Mouse (Mus musculus): ENCODE data around the gene Rdh16f2. TPM values are rescaled to one million over a fixed set of nuclear protein-coding genes. Genes with fewer than 3 reads are reported as not detected.

Gene Rdh16f2
- polyA plus RNA-seq (2014; fragmentation: Illumina TruSeq; extraction: RNeasy Lipid Tissue Mini Kit (QIAGEN cat#74804); ENCODE audit: low read depth, low replicate concordance), result not detected

GRCm38 (mm10) chr10:127866232-127866631 lies at the start of gene Rdh16f2:
Gene Rdh16f2 (plus strand): TSS chr10:127866474.

GRCm38 (mm10) chr10:127849628-127850027 lies 16.6 kb upstream of the Rdh16f2 start, which contains the start of gene Rdh19:
Gene Rdh19 (plus strand): TSS chr10:127849928.

DNA sequence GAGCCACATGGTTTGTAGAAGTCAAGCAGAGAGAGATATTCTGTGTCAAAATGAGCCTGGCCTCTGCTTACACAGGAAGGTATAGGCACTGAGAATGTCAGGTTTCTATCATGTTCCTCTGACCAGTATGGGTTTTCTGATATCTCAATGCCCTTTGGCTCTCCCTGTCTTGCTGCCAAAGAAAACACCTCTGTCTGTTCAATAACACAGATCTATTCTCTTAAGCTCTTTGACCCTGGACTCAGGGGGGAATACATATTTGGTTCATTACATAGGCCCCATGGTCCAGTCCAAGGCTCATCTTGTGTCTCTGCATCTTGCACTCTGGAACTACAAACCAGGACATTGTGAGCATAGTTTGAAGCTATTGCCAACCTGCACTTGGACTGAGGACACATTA lies 22.3 kb downstream of the Rdh16f2 start, which contains the start of gene Rdh7:
Gene Rdh7, minus strand, starts transcription at position 213 of the 400 bp plus-strand sequence.

GRCm38 (mm10) chr10:127898218-127898617 lies 31.9 kb downstream of the Rdh16f2 start, which contains the start of gene Sdr9c7:
Gene Sdr9c7 (plus strand): TSS chr10:127898518.

Other genes starting within 250 kb of the Rdh16f2 start
- gene Lrp1, start 245.3 kb upstream of the Rdh16f2 start, polyA plus RNA-seq (2014; fragmentation: Illumina TruSeq; extraction: RNeasy Lipid Tissue Mini Kit (QIAGEN cat#74804); ENCODE audit: low read depth, low replicate concordance), result 0.77 TPM
- gene Stat6, start 223.5 kb upstream of the Rdh16f2 start, polyA plus RNA-seq (2014; fragmentation: Illumina TruSeq; extraction: RNeasy Lipid Tissue Mini Kit (QIAGEN cat#74804); ENCODE audit: low read depth, low replicate concordance), result 1.3 TPM
- gene Nemp1, start 199.6 kb upstream of the Rdh16f2 start, polyA plus RNA-seq (2014; fragmentation: Illumina TruSeq; extraction: RNeasy Lipid Tissue Mini Kit (QIAGEN cat#74804); ENCODE audit: low read depth, low replicate concordance), result 76.1 TPM
- gene Nab2, start 197.9 kb upstream of the Rdh16f2 start, polyA plus RNA-seq (2014; fragmentation: Illumina TruSeq; extraction: RNeasy Lipid Tissue Mini Kit (QIAGEN cat#74804); ENCODE audit: low read depth, low replicate concordance), result 2.2 TPM
- gene Myo1a, start 161.3 kb upstream of the Rdh16f2 start, polyA plus RNA-seq (2014; fragmentation: Illumina TruSeq; extraction: RNeasy Lipid Tissue Mini Kit (QIAGEN cat#74804); ENCODE audit: low read depth, low replicate concordance), result 2.4 TPM
- not detected for gene Tac2, start 142.0 kb upstream of the Rdh16f2 start, polyA plus RNA-seq (2014; fragmentation: Illumina TruSeq; extraction: RNeasy Lipid Tissue Mini Kit (QIAGEN cat#74804); ENCODE audit: low read depth, low replicate concordance)
- 2.0 TPM for gene Zbtb39, start 126.9 kb upstream of the Rdh16f2 start, polyA plus RNA-seq (2014; fragmentation: Illumina TruSeq; extraction: RNeasy Lipid Tissue Mini Kit (QIAGEN cat#74804); ENCODE audit: low read depth, low replicate concordance)
- gene Gpr182, start 114.7 kb upstream of the Rdh16f2 start, polyA plus RNA-seq (2014; fragmentation: Illumina TruSeq; extraction: RNeasy Lipid Tissue Mini Kit (QIAGEN cat#74804); ENCODE audit: low read depth, low replicate concordance), result 0.13 TPM
- gene Rdh1, start 106.8 kb upstream of the Rdh16f2 start, polyA plus RNA-seq (2014; fragmentation: Illumina TruSeq; extraction: RNeasy Lipid Tissue Mini Kit (QIAGEN cat#74804); ENCODE audit: low read depth, low replicate concordance), result 0.04 TPM
- not detected for gene Rdh16f1, start 106.7 kb upstream of the Rdh16f2 start, polyA plus RNA-seq (2014; fragmentation: Illumina TruSeq; extraction: RNeasy Lipid Tissue Mini Kit (QIAGEN cat#74804); ENCODE audit: low read depth, low replicate concordance)
- 0.45 TPM for gene Rdh9, start 90.1 kb upstream of the Rdh16f2 start, polyA plus RNA-seq (2014; fragmentation: Illumina TruSeq; extraction: RNeasy Lipid Tissue Mini Kit (QIAGEN cat#74804); ENCODE audit: low read depth, low replicate concordance)
- gene Rdh16, start 65.3 kb upstream of the Rdh16f2 start, polyA plus RNA-seq (2014; fragmentation: Illumina TruSeq; extraction: RNeasy Lipid Tissue Mini Kit (QIAGEN cat#74804); ENCODE audit: low read depth, low replicate concordance), result 0.13 TPM
- not detected for gene Rdh19, start 16.5 kb upstream of the Rdh16f2 start, polyA plus RNA-seq (2014; fragmentation: Illumina TruSeq; extraction: RNeasy Lipid Tissue Mini Kit (QIAGEN cat#74804); ENCODE audit: low read depth, low replicate concordance)
- not detected for gene Rdh7, start 22.3 kb downstream of the Rdh16f2 start, polyA plus RNA-seq (2014; fragmentation: Illumina TruSeq; extraction: RNeasy Lipid Tissue Mini Kit (QIAGEN cat#74804); ENCODE audit: low read depth, low replicate concordance)
- 0.69 TPM for gene Sdr9c7, start 32.0 kb downstream of the Rdh16f2 start, polyA plus RNA-seq (2014; fragmentation: Illumina TruSeq; extraction: RNeasy Lipid Tissue Mini Kit (QIAGEN cat#74804); ENCODE audit: low read depth, low replicate concordance)
- not detected for gene Hsd17b6, start 141.1 kb downstream of the Rdh16f2 start, polyA plus RNA-seq (2014; fragmentation: Illumina TruSeq; extraction: RNeasy Lipid Tissue Mini Kit (QIAGEN cat#74804); ENCODE audit: low read depth, low replicate concordance)
- 23.5 TPM for gene Prim1, start 148.7 kb downstream of the Rdh16f2 start, polyA plus RNA-seq (2014; fragmentation: Illumina TruSeq; extraction: RNeasy Lipid Tissue Mini Kit (QIAGEN cat#74804); ENCODE audit: low read depth, low replicate concordance)
- 988 TPM for gene Naca, start 169.1 kb downstream of the Rdh16f2 start, polyA plus RNA-seq (2014; fragmentation: Illumina TruSeq; extraction: RNeasy Lipid Tissue Mini Kit (QIAGEN cat#74804); ENCODE audit: low read depth, low replicate concordance)
- gene Ptges3, start 192.5 kb downstream of the Rdh16f2 start, polyA plus RNA-seq (2014; fragmentation: Illumina TruSeq; extraction: RNeasy Lipid Tissue Mini Kit (QIAGEN cat#74804); ENCODE audit: low read depth, low replicate concordance), result 541 TPM
- 333 TPM for gene Atp5b, start 216.8 kb downstream of the Rdh16f2 start, polyA plus RNA-seq (2014; fragmentation: Illumina TruSeq; extraction: RNeasy Lipid Tissue Mini Kit (QIAGEN cat#74804); ENCODE audit: low read depth, low replicate concordance)
- 58.1 TPM for gene Baz2a, start 225.1 kb downstream of the Rdh16f2 start, polyA plus RNA-seq (2014; fragmentation: Illumina TruSeq; extraction: RNeasy Lipid Tissue Mini Kit (QIAGEN cat#74804); ENCODE audit: low read depth, low replicate concordance)